Mouse (Mus musculus): Measurements from ENCODE around the gene Mbtps2.

The Mbtps2 gene

DNA sequence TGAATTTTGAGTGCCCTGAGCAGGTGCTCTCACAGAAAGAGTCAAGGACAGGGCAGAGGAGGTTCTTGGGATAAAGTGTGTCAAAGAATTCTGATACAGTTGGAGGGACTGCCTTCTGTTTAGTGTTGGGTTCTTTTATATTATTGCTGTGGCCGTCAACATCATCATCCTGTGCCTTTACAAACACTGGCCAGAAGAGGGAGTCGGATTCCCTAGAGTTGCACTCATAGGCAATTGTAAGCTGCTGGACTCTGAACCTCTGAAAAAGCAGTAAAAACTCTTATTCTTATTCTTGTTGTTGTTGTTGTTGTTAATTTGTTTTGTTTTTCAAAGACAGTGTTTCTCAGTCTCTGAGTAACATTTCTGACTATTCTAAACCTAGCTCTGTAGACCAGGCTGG is 111.8 kb downstream of the Mbtps2 start:
- no peak for TF ChIP-seq GATA4 (IDR thresholded peaks at IDR 0.05; ENCODE audit: insufficient replicate concordance, low read length)

Measured in liver, adult (tissue).